Mouse (Mus musculus) skeletal muscle tissue, adult 2 months (tissue): ENCODE results near the gene Astn2.
"Not testable (repeated sequence)": the region's sequence is repeated elsewhere in the genome, so short reads cannot be mapped to it uniquely, and the experiment has no call there.

ENCODE experiments used
- DNase-seq: peaks from one replicate; pipeline ENCODE4 v3.0.0-alpha.2; 2012; ENCODE audit warnings: low read depth, low spot score

The Astn2 gene

DNA sequence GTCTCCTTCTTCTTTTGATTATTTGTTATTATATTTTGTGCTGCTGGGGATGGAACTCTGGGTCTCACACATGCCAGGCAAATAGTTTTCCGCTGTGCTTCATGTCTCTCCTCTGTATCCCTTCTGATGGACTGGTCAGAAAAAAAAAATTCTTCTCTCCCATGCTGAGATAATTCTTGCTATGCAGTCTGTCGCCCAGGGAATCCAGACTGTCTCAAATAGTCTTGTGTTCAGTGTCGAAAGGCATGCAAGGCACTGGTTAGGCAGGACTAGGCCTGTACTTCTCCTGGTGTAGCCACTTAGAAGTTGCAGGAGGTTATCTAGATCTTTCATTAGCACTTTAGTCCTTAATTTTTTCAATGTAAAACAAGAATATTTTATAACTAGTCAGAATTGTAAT lies 642.8 kb downstream of the Astn2 start:
- DNase-seq: no peak

DNA sequence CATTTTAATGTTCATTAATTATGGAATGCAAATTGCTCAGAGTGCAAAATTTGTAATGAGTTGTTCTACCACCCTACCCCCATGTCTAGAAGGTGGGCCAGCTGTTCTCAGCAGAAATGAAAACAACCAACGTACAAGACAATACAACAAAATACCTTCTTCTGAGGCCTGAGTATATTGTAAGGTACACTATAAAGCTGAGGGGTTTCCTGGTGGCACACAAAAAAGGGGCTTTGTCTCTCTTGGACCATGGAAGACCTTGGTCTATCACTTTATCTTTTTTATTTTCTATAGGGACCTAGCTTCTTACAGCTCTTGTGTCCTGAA lies 645.6 kb downstream of the Astn2 start:
- no peak for DNase-seq

DNA sequence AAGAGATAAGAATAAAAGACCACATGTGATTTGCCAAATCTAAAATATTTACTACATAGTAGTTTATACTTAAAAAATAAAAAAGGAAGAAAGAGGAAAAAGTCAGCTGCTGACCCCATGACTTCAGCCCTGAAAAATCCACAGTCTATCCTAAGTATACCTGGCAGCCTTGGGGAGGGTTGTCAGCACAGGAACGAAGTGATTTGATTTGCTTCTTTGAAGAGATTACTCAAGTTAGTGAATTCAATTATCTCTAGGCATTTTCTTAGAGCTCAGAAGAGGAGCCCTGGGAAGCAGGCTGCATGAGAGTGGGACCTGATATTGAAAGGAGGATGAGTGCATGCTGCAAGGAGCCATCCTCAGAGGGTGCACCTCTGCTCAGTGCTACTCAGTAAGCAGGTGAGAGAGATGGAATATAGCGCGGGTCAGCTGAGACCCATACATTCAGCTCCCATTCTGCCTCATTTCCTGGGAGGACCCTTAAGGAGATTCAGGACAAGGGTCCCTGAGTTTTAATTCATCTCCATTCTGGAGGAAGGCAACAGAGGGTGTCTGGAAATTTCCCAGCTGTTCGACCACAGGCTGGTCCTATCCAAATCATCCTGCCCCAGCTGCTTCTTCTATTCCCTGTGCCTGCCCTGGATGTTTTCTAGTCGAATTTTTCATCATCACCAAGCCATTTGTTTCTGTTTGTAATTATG lies 646.1 kb downstream of the Astn2 start:
- DNase-seq: no peak

DNA sequence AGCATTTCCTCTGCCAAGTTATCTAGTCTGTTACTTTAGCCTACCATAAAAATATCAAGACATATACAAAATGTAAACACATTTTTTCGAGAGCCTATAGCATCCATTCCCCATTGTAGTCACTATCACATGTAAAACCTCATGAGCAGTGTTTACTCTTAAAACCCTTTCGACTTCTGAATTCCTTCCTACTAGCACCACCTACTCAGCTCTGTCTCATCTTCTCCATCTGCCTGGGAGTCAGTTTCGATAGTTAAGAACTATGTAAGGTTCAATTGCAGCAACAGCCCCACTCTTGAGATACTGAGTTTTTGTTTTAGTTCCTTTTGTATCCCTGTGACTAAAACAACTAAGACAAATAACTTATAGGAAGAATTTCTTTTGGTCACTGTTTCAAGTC lies 651.5 kb downstream of the Astn2 start:
- no peak for DNase-seq

DNA sequence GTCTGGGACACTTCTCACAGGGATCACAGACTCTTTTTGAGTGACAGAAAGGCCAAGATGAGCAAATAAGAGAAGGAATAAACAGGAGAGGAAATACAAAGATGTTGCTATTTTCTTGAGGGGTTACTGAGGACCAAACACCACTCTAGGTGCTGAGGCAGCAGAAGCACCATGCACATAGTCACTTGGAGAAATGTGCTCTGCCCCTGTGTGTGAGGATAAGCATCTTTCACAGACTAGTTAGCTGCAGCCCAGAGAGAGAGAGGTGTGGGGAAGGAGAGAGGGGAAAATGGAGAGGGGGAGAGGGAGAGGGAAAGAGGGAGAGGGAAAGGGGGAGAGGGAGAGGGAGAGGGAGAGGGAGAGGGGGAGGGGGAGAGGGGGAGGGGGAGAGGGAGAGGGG lies 659.6 kb downstream of the Astn2 start:
- DNase-seq: no peak

DNA sequence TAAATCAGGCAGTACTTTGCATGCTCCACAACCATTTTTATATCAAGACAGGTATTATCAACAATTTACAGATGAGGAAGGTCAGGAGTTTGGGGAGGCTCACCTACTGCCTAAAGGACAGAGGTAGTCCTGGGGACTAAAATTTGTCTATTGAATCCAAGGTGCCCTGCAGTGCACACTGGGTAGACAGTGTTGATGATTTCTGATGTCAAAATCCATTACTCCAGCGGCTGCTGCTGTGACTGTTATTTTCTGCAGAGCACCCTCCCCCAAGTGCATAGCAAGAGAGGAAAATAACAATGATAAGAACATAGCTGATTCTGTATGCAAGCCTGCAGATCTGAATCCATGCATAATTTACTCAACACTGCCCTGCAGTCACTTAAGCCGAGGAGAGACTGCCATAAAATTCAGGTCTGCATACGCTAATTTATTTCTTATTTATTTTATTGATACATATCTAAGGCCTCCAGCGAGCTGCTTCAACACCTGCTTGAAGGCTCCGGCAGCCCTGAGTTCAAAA lies 660.3 kb downstream of the Astn2 start:
- DNase-seq: no peak

DNA sequence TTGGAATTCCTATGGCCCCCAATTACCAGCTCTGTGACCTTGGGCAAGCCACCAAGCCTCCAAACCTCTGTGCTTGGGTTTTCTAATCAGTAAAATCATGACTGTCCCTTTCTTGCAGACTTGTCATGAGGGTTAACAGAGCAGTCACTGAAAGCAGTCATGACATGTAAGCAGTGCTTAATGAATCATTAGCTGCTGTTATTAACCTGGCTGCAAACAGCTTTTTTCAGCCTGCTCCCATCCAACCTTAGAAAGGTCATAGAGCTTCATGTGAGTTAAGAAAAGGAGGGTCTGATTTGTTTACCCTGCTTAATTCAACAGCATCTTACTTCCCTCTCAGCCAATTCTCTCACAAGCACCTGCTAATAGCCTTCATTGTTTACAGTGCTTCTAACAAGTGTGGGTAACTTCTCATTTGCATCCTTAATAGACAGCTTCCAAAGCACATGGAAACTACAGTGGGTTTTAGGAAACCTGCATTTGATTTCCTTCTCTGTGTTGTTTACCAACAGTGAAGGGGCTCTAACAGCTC lies 661.2 kb downstream of the Astn2 start:
- DNase-seq: no peak

DNA sequence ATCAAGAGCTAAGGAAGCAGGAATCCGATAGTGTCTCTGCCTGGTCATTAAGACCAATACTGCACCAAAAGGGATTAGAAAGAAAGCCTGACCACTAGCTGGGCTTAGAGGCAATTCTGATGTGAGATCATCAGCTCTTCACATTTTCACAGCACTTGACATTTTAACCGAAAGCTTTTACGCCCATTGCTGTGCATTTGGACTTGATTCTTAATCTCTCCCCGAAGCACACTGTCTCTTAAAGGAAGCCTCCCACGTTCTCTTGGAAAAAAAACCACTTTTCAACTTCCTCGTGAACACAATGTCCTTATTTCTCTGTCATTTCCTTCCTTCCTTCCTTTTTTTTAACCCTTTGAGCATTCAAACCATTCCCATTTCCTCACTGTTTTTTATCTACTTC lies 680.0 kb downstream of the Astn2 start:
- DNase-seq: no peak

DNA sequence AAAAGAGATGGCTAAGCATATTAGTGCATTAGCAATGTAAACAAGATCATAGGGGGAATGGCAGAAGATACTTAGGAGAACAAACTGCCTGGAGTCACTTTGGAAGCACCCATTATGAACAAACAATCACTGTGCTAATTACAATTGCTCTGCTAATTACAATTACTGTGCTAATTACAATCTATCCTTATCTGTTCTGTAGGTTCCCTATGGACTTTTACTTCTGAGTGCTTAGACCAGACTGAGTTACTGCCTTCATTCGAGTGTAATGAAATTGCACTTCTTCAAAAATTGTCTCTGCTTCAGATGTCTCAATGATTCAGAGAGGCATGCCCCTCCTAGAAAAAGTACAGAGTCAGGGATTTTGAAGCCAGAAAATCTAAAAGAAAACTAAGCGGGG lies 684.8 kb downstream of the Astn2 start:
- DNase-seq: no peak

DNA sequence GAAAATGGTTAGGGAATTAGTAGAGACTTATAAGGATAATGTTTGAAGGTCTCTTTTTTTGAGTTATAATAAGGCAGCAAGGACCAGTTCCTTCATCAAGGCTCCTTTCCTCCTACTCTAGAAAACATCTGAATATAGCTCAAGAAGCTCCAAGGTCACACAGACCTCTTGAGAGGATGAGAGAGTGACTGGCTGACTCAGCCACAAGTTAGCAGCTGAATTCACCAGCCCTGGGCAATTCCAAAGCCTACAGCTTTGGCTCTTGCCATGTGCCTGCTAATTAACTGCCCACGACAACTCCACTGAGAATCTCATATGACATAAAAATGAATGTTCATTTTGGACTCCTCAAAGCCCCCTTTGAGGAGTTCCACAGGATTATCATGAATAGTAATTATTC lies 686.5 kb downstream of the Astn2 start:
- no peak for DNase-seq

DNA sequence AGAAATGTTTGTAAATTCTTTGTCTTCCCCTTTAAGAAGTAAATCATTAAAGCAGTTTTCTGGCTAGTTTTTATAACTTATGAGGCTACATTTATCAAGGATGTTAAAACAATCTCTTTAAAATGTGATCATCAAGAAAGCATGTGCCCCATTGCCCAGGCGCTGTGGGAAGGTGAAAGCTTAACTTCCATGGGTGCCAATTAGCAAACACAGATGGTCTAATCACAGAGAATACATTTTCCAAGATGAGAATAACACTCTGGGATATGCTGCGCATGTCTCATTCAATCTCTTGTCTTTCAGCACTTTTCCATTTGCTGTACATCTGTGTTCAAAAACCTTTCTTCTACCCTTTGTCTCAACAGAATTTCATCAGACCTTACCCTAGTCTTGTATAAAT lies 688.3 kb downstream of the Astn2 start:
- no peak for DNase-seq

DNA sequence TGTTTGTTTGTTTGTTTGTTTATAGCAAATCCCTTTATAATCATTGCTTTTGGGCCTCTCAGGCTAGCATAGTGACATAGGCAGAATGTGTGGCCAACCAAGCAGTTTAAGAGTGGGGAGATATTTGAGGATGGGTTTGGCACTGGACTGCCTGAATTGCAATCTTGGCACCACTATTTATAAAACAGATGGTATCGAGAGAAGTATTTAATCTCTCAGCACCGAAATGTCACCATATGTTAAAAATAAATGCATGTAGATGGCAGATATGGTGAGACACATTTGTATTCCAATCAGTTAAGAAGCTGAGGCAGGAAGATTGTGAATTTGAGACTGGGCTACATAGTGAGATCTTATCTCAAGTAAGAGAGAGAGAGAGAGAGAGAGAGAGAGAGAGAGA lies 692.7 kb downstream of the Astn2 start:
- no peak for DNase-seq

DNA sequence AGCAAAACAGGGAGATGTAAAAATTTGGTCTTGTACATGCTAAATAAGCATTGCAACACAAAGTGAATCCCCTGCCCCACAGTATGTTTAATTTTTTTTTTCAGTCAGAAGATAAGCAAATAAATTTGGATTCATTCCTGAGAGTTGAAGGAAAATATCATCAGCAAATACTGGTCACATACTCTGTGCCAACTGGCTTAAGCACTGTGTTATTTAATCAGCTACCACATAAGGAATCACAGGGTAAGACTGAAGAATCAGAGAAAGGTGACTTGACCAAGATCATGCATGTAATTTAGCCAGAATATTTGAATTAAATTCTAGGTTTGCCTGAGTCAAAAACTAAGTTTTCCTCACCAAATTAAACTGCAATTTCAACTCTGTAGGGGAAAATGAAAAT lies 693.8 kb downstream of the Astn2 start:
- no peak for DNase-seq

DNA sequence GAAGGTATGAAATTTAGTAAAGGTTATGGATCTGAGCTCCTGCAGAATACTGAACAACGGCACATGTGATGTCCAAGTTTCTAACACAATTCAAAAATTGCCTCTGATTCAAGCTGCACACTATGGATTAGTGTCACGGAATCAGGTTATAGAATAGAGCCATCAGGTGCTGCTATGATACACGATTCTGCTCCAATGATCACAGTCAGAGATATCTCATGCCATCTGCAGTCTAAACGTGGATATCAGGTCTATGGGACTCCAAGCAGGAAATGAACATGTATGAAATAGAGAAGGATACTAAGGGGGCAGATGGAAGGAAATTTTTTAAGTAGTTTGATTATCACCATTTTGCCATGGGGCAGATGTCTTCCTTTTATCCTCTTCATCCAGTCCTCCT lies 702.6 kb downstream of the Astn2 start:
- no peak for DNase-seq

DNA sequence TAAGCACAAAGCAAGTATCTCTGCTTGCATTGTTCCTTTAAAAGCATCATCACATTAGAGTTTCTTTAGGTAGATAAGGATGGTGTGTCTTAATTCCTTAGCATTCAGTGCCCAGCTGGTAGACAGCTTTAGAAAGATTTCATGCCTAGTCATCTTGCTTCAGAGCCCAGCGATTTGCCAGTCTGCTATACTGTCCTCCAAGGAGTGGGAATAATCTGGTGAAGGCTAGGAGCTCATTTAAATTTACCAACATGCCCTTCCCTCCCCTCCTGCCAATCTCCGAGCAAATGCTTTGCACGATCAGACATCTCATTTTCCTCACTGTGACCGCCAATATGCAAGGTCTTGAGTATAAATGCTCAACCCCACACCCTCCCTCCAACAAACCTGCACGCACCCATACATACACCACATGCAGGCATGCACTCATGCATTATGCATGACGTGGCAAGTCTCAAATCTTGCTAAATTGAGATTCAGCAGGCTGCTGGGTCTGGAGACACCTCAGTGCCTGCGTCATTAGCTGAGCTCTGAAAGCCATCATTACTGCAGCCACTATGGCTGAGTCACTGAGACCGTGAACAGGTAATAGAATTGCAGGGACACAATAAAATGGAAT lies 704.6 kb downstream of the Astn2 start:
- DNase-seq: no peak

DNA sequence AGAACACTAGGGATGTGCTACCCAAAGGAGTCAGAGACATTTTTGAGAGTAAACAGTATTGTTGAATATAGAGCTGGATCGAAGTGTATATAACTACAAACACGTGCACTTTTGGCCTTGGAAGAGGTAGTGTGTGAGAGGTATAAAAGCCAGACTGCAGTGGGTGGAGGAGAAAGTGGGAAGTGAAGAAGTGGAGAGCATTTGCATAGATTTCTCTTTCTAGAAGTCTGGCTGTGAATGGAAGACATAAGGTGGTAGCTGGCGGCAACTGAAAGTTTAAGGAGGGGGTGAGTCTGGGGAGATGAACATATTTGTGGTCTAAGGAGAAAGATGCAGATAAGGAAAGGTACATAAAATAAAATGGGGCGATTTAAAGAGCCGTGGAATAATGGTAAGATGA lies 709.2 kb downstream of the Astn2 start:
- DNase-seq: no peak

DNA sequence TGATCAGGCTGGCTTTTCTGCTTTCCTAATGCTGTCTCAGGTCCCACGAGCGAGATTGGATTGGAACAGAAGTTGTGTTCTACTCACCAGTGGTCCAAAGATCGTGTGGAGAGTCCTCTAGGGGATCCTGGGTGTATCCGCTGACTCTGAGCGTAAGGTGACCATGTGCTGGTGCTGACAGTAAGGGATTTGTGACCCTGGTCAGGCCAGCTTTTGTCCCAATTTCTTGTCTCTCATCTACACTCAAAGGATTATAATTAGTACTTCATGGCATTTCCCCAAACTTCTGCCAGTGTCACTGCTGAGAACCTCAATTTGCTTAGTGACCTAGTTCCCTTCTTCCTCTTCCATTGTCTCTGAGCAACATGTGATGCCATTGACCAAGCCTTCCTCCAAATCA lies 710.4 kb downstream of the Astn2 start:
- no peak for DNase-seq

DNA sequence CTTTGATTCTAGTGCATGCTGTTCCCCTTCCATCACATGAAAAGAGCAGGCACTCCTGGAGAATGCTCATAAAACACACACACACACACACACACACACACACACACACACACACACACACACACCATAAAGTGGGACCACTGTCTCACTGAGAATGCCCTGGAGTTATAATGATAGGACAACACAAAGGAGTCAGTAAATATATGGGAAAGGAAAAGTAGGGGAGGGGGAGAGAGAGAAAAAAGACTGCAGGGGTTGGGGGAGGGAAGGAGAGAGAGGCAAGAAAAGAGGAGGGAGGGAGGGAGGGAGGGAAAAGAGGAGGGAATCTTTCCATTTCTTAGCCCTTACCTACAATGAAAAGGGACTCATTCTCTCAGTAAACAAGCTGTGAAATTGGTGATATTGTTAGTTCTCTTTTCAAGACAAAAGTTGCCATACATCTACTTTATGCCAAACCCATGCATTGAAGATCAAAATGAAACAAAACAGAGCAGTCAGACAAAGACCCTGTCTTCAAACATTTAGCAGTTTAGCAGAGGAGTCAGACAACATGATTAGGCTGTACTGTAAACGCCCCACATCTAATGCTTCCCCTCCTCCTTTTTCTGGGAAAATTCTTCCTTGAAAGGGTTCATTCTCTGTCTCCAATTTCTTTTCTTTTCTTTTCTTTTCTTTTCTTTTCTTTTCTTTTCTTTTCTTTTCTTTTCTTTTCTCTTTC lies 717.2 kb downstream of the Astn2 start:
- no peak for DNase-seq

DNA sequence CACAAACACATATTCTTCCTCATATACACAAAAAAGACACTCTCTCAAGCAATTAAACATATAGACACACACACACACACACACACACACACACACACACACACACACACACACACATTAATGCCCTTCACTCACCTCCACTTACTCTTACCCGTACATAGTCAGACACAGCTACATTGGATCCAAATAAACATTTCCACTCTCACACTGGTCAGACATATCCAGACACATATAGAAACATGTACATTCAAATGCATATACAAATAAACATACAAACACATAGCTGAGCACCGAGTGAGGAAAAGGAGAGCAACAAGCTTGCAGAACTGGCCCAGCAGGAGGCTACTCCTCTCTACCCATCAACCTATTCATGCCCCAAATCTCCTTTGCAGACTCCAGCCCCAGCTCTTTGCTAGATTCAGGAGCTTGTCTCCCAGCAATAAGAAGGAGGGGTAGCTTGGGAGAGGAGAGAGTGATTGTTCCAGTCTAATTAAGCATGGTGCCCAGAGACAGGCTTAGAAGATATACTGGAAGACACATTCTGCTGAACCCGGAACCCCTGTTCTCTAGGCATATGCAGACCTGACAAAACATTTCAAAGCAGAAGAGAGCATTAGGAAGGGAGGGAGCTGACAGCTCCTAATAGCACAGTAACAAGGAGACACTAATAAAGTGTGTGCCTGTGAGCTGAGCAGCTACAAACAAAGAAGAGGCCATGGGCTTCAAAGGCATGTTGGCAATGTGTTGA lies 718.0 kb downstream of the Astn2 start:
- no peak for DNase-seq

DNA sequence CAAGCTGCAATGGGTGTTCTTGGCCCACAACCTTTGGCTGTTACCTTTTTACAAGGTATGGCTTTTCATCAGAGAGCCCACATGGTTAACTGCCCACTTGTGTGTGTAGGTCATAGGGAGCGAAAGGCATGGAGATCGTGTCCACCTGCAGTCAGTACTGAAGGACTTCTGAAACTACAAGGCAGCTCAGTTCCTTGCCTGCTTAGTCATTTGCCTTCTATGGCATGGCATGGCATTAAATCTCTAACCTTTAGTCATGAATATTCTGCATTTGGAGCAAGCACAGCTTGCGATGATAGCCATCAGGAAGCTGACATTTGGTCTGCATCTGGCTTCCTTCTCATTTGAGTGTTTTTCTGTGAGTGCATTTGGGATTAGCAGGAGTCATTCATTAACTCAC lies 720.0 kb downstream of the Astn2 start:
- DNase-seq: no peak

DNA sequence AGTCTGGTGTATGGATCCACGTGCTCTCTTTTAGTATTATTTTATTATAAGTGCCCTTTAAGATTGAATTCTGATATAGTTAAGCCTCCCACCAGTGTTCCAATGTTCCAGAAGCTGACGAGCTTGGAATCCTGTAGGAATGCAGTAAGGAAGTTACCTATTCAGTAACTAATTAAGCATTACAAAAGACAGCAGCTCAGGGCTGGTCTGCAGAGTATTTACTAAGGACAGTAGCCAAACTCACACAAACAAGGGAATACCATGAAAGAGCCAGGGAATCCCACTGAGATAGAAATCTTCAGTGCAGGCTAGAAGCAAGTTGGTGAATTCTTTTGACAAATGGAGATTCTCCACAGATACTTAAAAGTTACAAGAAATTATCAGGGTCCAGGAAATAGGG lies 724.6 kb downstream of the Astn2 start:
- not testable (repeated sequence) for DNase-seq

DNA sequence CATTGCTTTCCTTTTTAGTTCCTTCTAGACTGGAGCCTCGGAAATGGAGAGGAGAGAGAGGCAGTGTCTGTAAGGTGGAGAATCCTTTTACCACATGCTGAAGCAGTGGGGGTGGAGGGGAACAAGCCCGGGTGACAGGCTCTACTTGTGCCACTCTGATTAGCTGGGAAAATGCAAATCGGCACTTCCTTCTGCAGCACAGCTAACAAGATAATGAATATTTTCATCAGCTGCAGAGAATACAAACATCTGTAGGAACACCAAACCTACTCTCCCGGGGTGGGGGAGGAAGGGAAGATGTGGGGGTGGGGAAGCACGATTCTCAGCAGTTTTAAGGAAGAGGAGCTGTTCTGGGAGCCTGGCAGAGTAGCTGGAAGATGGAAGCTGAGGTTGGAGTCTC lies 725.5 kb downstream of the Astn2 start:
- DNase-seq: no peak
